Mouse (Mus musculus): ENCODE data around the gene Pkp3.
"Not testable (repeated sequence)": the region's sequence is repeated elsewhere in the genome, so short reads cannot be mapped to it uniquely, and the experiment has no call there.

Gene Pkp3

DNA sequence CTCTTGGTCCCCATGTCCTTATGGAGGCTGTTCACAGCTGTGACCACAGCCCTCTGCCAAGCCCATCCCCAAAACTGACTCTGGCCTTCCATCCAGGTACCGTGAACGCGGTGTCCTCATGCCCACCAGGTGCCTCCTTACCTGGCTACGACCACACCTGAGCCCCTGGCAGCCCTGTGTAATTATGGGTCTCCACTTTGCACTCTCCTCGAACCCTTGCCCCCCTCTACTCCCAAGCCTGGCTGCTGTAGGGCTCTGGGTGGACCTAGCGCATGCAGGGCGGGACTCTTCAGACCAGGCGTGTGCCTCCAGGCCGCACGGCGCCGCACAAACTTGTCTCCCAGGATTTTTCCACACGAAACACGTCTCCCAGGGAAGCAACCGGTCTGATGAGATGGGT lies at the start of gene Pkp3:
Gene Pkp3, plus strand, starts transcription at position 378 of the 400 bp plus-strand sequence.
- DNase-seq (ENCODE audit: low read depth) = no peak

GRCm38 (mm10) chr7:141028831-141029230 lies 49.2 kb upstream of the Pkp3 start, which contains the start of gene Gm17387:
Gene Gm17387 (plus strand): TSS chr7:141029131.
- DNase-seq (ENCODE audit: low read depth) = no peak

DNA sequence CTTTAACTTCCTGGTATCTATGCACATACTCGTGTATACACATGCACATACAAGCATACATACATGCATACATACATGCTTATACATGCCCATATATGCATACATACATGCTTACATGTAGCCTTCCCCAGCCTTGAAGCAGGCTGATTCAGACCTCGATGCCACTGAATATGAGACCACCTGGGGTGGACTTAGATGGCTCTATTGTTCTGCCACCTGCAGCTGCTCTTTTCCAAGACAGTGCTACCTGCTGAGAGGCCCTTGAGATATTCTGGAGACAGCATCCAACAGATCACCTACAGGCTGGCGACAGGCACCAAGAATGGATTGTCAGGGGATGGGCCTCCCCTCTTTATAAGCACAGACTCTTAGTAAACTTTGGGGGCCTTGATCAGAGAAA lies 47.6 kb upstream of the Pkp3 start:
- no peak for DNase-seq (ENCODE audit: low read depth)

- DNase-seq (ENCODE audit: low read depth) = no peak
Measured at GRCm38 (mm10) chr7:141032458-141033167, 45.4 kb upstream of the Pkp3 start.

DNA sequence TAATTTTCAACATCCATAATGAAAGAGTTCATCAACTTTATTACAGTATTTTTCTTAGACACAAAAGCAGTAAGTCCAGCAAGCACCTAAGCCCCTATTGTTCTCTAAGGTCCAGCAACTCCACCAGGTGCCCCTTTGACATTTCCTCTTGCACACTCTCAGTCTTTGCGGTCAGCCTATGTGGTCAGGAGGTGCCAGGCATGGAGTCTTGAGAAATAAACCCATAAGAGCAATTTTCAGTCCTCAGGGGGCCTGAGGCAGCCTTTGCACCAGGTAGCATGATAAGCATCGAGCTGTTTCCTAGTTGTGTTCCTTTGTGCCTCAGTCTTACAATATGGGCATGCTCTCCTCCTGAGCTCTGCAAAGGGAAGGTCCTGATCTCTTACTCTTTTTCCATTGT lies 41.4 kb upstream of the Pkp3 start:
- not testable (repeated sequence) for DNase-seq (ENCODE audit: low read depth)

GRCm38 (mm10) chr7:141038090-141039032 lies 39.7 kb upstream of the Pkp3 start:
- peak; percentile 66 for DNase-seq (ENCODE audit: low read depth)

GRCm38 (mm10) chr7:141039386-141040107 lies 38.5 kb upstream of the Pkp3 start:
- no peak for DNase-seq (ENCODE audit: low read depth)

DNA sequence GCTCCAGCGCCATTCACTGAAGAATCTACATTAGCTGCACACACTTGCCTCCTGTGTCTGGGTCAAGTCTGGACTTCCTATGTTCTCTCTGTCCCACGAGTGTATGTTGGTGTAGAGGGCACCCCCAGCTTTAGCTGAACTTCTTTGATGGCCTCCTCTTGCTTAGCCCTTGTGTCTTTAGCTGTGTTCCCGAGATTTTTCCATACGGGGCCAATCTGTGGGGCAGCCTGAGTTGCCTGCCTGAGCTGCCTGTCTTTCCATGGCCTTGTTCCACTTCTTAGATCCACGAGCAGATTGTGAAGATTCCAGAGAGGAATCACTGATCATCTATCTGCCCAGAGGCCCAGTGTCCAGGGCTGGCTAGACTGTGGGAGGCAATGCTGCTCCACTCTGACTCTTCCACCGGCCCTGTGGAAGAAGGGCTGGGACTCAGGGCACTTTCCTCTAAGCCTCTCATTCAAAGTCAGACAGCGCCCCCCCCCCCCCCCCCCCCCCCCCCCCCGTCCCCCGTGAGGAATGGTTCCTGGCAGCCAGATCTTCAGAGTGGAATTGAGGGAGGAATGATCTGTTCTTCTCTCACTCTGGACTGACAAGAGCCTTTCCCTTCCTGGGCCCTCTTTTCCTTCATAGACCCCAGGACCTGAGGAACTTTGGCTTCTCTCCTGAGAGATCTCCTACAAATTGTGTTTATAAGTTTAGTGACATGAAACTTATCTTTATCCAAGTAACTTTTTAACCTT lies 37.0 kb upstream of the Pkp3 start:
- no peak for DNase-seq (ENCODE audit: low read depth)

GRCm38 (mm10) chr7:141041661-141042060 lies 36.4 kb upstream of the Pkp3 start:
- DNase-seq (ENCODE audit: low read depth) = peak; percentile 32

- no peak for DNase-seq (ENCODE audit: low read depth)
Measured at GRCm38 (mm10) chr7:141042539-141042938, 35.5 kb upstream of the Pkp3 start.

- DNase-seq (ENCODE audit: low read depth) = peak; percentile 44
Measured at GRCm38 (mm10) chr7:141046931-141047580, 31.0 kb upstream of the Pkp3 start.

- no peak for DNase-seq (ENCODE audit: low read depth)
Measured at GRCm38 (mm10) chr7:141047581-141048225, 30.3 kb upstream of the Pkp3 start.

DNA sequence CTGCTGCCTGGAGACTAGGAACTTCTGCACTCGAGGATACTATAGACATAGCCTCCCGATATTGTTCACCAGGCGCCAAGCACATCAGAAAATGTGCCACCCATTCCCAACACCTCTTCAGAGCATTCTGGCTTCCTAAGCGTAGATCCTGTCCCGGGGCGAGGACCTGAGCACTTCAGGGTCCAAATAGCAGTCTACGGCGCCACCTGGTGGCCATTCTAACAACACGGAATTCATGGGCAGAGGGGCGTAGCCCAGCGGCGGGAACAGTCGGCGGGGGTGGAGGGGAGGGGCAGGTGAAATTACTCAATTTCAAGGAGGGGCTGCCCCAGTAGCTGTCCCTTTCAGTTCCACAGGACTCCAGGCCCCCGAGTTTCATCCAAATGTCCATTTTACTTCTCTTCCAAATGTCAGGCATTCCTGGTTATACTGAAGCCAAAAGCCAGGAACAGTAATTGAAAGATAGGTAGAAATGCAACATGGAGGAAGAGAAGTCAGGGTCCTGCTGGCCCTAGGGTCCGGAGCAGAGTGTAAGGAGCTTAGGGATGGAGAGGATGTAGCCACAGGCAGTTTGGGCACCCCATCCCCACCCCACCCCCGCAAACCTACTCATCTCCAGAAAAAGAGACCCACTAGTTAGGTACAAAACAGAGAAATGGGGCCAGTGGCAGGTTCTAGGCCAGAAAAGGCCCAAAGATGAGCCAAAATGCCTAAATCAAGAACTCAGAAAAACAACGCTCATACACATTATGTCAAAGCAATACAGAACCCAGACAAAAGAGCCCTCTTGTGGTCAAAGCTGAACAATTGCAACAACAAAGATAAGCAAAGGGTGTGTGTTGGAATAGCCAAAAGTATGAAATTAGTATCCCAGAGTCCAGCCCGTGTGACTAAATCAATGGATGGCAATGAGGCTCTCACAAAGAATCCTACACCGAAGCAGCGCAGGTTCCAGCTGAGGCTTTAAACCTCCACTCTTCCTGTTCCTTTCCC lies 29.5 kb upstream of the Pkp3 start:
- peak; percentile 95 for DNase-seq (ENCODE audit: low read depth)

DNA sequence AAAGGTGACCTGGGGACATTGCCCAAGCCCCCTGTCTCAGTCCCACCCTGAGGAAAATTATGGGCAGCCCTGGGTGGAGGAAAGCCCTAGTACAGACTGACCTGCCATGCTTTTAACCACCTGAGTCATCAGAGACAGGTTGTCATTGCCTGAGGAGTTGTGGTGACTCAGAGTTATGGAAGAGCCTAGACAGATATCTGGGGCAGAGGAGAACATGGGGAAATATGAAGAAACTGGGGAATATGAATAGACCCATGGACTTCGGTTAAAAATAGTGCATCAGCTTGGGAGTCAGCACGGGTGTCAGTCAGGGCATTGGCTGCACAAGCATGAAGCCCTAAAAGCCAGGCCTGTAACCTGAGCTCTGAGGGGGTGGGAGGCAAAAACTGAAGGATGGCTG lies 28.7 kb upstream of the Pkp3 start:
- DNase-seq (ENCODE audit: low read depth) = no peak

DNA sequence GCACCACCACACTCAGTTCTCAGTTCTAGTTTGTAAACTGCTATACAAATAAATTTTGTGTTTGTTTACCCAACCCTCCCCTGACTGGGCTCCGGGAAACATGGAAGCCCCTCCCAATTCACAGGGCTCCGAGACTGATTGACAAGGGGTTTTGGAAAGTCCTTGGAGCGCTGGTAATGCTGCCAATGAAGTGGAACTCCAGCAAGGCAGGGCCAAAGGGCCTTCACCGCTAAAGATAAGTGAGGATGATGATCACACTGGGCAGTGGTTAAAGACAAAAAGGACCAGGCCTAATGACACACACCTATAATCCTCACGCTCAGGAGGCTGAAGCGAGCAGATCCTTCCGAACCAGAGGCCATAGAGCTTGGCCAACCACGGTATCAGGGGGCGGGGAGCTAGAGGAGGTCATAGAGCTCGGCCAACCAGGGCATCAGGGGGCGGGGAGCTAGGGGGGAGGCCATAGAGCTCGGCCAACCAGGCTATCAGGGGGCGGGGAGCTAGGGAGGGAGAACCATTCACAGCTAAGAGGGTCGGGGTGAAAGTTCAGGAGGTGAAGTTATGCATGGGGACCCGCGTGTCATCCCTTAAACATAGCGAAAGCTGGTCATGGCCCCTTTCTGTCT lies 26.8 kb upstream of the Pkp3 start:
- DNase-seq (ENCODE audit: low read depth) = no peak

DNA sequence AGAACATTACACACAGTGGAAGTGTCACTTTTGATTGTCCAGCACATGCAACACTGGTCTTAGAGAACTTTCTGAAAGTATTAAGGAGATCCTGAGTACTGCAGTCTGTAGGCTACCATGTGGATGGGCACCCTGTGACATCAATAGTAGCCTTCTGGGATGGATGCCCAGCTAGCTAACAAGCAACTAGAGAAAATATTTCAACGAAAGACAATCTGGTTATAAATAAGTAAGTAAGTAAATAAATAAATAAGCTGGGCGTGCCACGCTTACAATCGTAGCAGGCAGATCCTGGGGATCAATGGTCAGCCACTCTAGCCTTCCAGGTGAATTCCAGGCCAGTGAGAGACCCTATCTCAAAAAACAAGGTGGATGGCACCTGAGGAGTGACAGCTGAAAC lies 26.0 kb upstream of the Pkp3 start:
- no peak for DNase-seq (ENCODE audit: low read depth)

DNA sequence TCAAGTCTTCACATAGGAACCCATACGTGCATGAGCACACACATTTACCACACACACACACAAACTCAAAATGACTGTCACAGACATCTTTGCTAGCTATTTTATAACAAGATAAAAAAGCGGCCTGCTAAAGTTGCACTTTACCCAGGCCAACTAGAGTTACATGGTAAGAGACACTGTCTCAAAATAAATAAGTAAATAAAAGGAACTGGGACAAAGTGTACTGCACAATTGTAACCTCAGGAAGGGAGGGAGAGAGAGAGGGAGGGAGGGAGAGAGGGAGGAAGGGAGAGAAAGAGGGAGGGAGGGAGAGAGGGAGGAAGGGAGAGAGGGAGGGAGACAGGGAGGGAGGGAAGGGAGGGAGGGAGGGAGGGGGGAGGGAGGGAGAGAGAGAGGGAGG lies 25.6 kb upstream of the Pkp3 start:
- DNase-seq (ENCODE audit: low read depth) = no peak

GRCm38 (mm10) chr7:141055785-141056184 lies 22.2 kb upstream of the Pkp3 start:
- DNase-seq (ENCODE audit: low read depth) = no peak

DNA sequence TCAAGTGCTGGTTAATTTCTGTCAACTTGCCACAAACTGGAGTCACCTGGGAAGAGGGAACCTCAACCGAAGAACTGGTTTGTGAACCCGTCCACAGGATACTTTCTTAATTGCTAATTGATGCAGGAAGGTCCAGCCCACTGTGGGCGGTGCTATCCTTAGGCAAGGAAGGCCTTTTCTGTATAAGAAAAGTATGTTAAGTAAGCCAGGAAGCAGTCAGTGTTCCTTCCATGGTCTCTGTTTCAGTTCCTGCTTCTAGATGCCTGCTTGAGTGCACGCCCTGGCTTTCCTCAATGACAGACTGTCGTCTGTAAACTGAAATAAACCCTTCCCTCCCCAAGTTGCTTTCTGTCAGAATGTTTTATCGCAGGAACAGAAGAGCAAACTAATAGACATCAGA lies 21.0 kb upstream of the Pkp3 start:
- no peak for DNase-seq (ENCODE audit: low read depth)
